Mouse (Mus musculus): ENCODE data around the gene Fzd5. TPM values are rescaled to one million over a fixed set of nuclear protein-coding genes. Genes with fewer than 3 reads are reported as not detected.
A peak's percentile ranks its signal among the peaks of the same experiment; 100 is the strongest.

The Fzd5 gene
- 1 to 10 TPM; 3.9 to 4.4 TPM for total RNA-seq (2021)
- long read RNA-seq, experiment 1, result 0 reads
- long read RNA-seq, experiment 2, partial matches to known transcripts, result 0 of 2 reads
- long read RNA-seq, experiment 2, other reads (novel, unspliced or antisense), result 2 of 2 reads

GRCm38 (mm10) chr1:64737502-64738179, at the start of gene Fzd5:
Gene Fzd5 (minus strand): TSS chr1:64737751.
- peak; percentile 91 to 97 for DNase-seq

GRCm38 (mm10) chr1:64779863-64780262, 42.3 kb upstream of the Fzd5 start:
- no peak for DNase-seq

GRCm38 (mm10) chr1:64779415-64779814, 41.9 kb upstream of the Fzd5 start:
- no peak for DNase-seq

- no peak for DNase-seq
These were observed 35.8 kb upstream of the Fzd5 start for GRCm38 (mm10) chr1:64773305-64773704.

- DNase-seq, result no peak
These were observed 32.6 kb upstream of the Fzd5 start for GRCm38 (mm10) chr1:64770169-64770568.

GRCm38 (mm10) chr1:64761646-64762045, 24.1 kb upstream of the Fzd5 start:
- no peak for DNase-seq

GRCm38 (mm10) chr1:64757766-64758165, 20.2 kb upstream of the Fzd5 start:
- peak; percentile 43 to 66 for DNase-seq

- DNase-seq, result peak; percentile 32 to 56
These were observed 19.7 kb upstream of the Fzd5 start for GRCm38 (mm10) chr1:64757254-64757653.

GRCm38 (mm10) chr1:64756640-64757030, 19.1 kb upstream of the Fzd5 start:
- peak; percentile 40 for DNase-seq

GRCm38 (mm10) chr1:64755971-64756639, 18.6 kb upstream of the Fzd5 start:
- no peak for DNase-seq

GRCm38 (mm10) chr1:64754658-64755057, 17.1 kb upstream of the Fzd5 start:
- no peak for DNase-seq

- no peak for DNase-seq
These were observed 16.1 kb upstream of the Fzd5 start for GRCm38 (mm10) chr1:64753668-64754067.

GRCm38 (mm10) chr1:64753109-64753508, 15.6 kb upstream of the Fzd5 start:
- DNase-seq, result peak; percentile 74 to 84

GRCm38 (mm10) chr1:64744616-64745015, 7.1 kb upstream of the Fzd5 start:
- no peak for DNase-seq

- no peak for DNase-seq
These were observed 5.3 kb upstream of the Fzd5 start for GRCm38 (mm10) chr1:64742741-64743408.

- peak; percentile 63 to 75 for DNase-seq
These were observed 1.1 kb upstream of the Fzd5 start for GRCm38 (mm10) chr1:64738661-64739082.

GRCm38 (mm10) chr1:64738180-64738555, 617 bp upstream of the Fzd5 start:
- no peak for DNase-seq

- DNase-seq, result peak; percentile 31 to 53
These were observed 660 bp downstream of the Fzd5 start for GRCm38 (mm10) chr1:64736681-64737501.

- peak; percentile 38 to 55 for DNase-seq
These were observed 1.5 kb downstream of the Fzd5 start for GRCm38 (mm10) chr1:64735781-64736680.

- DNase-seq, result no peak
These were observed 2.5 kb downstream of the Fzd5 start for GRCm38 (mm10) chr1:64734771-64735750.
